Mouse (Mus musculus): ENCODE results near the gene Vps45.

- TF ChIP-seq CTCF (IDR thresholded peaks at IDR 0.05; ENCODE audit: borderline replicate concordance, control insufficient read depth, extremely low read depth, insufficient read depth, low read length, poor library complexity) (no peak), POLR2A (IDR thresholded peaks at IDR 0.05; ENCODE audit: control insufficient read depth, extremely low read depth, insufficient read depth, low read length, poor library complexity) (no peak)
Measured at GRCm38 (mm10) chr3:95978265-95978664, 80.0 kb downstream of the Vps45 start.

Measured in thymus, adult 2 months (tissue).